Mouse (Mus musculus): ENCODE results near the gene Lyz2.
"Not testable (repeated sequence)": the region's sequence is repeated elsewhere in the genome, so short reads cannot be mapped to it uniquely, and the experiment has no call there.

Gene Lyz2

DNA sequence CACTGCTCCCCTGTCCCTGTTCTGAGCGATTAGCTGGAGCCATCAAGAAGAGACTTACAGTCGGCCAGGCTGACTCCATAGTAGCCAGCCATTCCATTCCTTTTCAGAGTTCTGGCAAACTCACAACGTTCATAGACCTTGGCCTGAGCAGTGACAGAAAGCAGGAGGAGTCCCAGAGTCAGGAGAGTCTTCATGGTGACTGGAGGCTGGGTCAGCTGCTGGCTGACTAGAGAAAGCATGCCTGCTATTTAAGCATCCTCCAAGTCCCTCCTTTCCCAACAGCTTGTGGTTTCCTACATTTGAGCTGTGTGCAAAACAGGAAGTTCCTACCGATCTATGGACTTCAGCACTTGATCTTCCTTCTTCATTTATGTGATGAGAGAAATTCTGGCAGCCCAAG lies at the start of gene Lyz2:
Gene Lyz2 (minus strand): TSS at position 273 of the 400 bp plus-strand sequence.
- peak; percentile 44 for DNase-seq

DNA sequence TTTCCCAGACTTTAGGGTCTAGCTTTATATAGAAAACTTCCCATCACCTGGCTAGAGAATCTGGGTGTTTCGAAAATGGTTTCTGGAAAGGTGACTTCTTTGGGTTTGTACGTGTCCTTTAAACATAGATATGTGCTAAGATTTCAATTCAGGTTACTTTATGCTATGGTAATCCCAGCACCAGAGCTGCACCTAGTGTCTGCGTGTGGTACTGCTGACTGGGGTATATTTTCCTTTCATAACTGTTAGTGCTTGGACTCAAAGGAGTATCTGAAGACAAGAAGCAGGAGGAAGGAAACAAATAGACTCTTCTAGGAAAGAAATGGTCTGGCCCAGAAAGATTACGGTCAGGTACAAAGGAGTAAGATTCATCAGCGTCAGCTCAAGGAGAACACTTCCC lies 48.4 kb upstream of the Lyz2 start:
- DNase-seq = no peak

DNA sequence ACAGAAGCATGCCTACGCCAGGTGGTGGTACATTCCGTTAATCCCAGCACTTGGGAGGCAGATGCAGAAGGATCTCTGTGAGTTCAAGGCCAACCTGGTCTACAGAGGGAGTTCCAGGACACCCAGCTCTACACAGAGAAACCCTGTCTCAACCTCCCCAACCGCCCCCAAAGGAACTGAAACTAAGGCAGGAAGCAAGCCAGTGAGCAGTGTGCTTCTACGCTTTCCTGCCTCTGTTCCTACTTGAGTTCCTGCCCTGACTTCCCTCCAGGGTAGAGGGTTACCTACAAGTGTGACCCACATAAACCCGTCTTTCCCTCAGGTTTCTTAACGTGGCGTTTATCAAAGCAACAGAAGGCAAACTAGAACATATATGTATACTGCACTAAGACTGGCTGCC lies 41.7 kb upstream of the Lyz2 start:
- no peak for DNase-seq

DNA sequence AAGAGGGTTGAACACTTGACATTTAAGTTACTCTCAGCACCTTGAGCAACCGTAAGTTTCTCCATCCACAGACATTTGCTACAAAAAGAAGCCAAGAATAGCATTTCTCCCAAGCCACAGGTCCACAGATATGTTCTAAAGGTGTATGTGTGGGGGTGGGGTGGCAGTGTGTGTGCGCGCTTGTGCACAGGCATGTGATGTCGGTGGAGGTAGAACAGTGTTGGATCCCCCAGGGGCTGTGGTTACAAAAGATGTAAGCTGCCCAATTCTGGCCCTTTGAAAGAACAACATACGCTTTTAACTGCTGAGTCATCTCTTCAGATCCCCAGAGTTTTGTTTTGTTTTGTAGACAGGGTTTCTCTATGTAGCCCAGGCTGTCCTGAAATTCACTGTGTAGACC lies 40.5 kb upstream of the Lyz2 start:
- no peak for DNase-seq

DNA sequence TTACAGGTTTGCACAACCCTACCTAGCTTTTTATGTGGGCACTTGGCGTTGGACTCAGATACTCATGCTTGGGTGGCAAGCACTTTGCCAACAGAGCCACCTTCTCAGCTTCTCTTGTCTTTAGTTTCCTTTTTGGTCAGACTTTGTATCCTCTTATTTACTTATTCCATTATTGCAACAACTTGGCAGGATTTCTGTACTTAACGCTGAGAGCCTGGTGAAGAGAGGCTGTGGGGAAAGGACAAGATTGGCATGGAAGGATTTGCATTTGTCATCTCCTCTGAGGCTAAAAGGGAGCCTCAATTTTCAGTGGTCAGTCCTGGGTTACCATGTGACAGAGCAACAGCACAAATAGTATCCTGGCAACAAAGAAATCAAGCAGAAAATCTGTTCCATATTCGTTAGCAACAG lies 38.5 kb upstream of the Lyz2 start:
- no peak for DNase-seq

DNA sequence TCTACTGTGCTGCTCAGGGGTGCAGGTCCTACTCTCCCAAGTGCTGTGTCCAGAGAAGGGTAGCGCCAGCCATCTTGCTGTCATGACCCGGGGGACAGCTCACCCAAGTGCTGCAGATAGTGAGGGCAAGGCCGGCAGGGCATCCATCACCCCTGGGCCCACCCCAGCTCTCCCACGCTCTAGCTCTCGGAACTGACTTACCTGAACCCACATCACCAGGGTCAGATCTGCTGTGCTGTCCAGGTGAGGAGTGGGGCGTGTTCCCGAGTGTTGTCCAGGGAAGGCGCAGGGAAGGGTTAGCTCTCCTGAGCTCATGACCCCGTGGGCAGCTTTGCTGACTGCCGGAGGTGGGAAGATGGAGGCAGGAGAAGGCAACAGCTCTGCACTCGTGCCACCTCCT lies 34.3 kb upstream of the Lyz2 start:
- no peak for DNase-seq

DNA sequence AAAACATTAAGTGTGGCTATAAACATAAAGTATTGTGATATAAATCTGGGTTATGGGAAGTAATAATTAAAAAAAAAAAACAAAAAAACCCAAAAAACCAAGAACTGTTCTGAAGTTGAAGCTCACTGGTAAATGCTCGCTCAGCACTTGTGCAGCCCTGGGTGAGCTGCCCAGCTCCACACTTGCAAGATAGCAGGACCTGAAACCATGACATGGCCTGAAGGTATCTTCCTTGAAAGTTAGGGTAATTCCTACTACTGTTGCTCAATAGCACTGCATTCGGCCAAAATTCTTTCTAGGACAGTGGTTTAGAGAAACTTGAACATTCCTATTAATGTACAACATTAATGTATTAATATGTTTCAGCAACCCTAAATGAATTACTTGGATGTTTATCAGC lies 31.0 kb upstream of the Lyz2 start:
- no peak for DNase-seq

DNA sequence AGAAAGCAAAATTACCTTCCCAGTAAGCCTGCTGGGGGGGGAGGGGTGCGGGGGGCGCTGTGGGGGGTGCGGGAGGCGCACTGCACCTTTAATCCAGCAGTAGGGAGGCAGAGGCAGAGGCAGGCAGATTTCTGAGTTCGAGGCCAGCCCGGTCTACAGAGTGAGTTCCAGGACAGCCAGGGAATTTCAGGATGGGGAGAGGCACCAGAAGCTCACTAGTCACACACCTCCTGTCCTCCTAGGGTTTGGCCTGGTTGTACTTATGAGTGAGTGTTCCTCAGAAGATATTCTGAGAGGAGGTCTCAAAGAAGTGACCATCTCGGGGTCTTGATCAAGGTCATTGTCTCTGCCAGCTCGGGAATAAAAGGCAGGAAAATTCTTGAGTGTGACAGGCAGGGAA lies 30.0 kb upstream of the Lyz2 start:
- no peak for DNase-seq

DNA sequence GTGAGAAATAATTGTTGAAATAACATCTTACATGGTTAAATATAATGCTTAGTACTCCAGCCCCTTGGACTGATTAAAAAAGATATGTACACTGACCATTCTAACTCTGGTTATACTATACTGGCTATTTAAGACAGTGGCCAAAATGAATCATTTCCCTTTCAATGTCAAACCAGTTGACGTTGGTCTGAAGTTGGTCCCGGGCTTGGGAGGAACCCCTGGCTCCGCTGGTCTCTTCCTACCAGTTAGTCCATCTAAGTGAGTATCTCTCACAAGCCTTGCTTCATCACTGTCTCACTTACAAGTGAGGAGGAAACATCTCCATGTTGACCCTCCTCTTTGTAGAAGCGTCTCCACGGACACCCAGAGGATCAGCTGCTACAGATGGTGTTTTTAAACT lies 22.2 kb upstream of the Lyz2 start:
- no peak for DNase-seq

DNA sequence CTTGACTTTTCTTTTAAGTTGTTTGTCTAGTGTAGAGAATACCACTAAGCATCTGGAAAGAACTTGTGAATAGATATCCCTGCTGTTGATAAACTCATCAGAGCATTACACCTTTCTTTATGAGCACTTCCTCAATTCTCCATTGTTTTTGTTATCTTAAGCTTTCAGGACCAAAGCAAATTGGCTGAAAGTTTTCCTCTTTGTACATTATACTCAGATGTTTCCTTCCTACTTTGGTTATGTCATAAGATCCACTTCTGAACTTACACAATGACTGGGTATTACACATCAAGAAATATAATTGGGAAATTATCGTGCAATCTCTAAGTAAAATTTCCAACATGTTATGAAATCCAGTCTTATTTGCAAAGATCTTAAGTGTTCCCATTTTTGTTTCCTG lies 19.6 kb upstream of the Lyz2 start:
- DNase-seq = no peak

DNA sequence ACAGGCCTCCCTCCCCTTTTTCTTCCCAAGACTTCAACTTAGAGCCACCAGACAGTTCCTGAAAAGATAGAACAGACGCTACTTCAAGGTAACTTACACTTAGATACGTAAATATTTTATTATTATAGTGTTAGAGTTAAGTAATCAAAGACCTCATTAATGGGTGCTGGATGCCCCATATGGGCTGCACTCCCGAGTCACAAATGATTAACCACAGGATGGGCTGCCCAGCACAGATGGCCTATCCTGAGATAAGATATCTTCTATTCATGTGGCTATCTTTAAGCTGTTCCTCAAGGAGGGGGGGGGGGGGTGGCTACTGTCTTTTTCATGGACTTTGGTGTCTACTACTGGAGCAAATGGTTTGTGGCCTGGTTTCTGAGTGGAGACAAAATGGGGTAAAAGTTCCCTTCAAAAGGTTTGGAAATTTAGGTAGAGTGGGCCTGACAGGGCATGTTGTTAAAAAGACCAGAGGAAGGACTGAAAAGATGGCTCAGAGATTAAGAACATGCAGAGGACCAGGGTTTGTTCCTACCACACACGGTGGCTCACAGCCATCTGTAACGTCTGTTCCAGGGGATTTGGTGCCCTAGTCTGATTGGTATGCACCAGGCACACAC lies 17.9 kb upstream of the Lyz2 start:
- no peak for DNase-seq

DNA sequence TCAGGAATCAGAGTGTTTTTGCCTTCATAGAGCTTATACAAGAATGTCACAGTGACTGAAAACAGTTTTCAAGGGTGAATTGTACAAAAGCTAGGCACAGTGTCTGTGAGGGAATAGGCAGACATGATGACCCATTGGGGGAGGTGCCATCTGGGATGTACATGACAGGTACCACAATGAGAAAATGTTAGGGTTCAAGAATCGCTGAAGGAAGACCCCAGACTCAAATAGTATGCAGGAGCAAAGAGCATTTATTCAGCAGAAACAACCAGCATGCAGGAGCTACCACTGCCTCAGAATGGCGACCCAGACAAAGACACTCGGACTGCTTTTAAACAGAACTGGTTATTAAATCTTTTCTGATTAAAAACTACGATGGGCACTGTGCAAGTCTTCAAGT lies 17.0 kb upstream of the Lyz2 start:
- no peak for DNase-seq

DNA sequence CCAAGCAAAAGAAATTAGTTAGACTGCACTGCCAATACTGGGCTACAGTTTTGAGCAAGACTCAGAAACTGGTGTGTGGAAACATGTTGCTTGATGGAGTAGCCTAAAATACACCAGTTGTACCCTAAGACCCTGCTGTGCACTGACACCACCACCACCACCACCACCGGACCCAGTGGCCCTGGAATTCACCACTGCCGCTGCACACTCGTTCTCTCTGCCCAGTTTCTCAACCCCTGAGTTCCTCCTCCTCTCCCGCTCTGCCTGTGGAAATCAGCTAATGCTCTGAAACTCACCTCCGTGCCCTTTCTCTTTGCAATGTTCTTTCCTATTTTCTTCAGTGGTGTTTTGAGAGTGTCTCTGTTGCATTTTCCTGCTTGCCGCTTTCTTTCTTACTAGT lies 16.2 kb upstream of the Lyz2 start:
- no peak for DNase-seq

DNA sequence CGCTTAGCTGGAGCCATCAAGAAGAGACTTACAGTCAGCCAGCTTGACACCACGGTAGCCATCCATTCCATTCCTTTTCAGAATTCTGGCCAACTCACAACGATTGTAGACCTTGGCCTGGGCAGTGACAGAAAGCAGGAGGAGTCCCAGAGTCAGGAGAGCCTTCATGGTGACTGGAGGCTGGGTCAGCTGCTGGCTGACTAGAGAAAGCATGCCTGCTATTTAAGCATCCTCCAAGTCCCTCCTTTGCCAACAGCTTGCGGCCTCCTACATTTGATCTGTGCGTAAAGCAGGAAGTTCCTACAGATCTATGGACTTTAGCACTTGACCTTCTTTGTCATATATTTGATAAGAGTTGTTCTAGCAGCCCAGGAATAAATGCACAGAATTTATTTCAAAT lies 10.6 kb upstream of the Lyz2 start, which contains the start of gene Lyz1:
Gene Lyz1 (minus strand): TSS at position 198 of the 400 bp plus-strand sequence.
- DNase-seq = no peak

DNA sequence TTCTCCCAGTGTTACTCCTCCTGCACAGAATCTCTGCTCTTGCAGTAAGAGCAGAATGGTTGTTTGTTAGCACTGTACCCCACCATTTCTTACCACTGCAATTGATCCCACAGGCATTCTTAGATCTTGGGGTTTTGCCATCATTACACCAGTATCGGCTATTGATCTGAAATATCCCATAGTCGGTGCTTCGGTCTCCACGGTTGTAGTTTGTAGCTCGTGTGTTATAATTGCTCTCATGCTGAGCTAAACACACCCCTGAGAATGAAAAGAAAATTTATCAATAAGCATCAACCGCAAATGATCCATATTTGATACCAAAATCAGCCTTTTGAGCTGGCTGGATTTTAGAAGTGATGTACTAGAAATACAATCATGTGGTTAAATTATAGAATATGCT lies 8.8 kb upstream of the Lyz2 start:
- not testable (repeated sequence) for DNase-seq

DNA sequence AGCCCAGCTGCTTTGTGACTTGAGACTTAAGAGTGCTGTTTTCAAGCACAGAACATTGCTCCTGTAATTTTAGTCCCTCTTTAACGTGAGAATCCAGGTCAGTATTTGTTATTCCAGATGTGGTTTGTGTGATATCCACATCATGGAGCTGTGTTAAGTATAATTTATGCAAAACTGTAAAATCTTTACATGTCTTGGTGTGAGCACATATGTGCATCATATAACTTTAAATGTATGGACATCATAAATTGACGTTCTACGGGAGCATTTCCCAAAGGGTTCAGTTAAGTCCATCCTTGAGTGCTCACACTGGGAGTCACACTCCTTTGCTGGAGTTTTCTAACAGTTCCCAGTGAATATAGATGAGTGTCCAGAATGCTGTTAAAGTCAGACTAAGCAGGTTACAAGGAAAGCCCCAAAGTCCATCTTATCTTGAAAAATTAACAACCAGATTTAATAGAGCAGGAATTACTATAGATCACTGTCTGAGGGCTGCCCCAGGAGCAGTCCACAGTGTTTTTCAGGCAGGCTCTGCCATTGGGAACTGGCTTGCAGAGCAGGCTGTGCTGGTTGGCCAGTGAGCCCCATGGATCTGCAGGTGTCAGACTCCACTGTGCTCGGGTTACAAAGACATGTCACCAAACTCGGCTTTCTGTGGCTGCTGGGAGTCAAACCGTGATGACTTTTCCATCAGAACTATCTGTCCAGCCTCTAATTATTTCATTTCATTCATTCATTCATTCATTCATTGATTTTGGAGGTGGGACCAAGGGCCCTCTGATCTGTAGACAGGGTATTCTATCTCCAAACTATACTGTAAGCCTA lies 8.1 kb upstream of the Lyz2 start:
- DNase-seq = no peak

DNA sequence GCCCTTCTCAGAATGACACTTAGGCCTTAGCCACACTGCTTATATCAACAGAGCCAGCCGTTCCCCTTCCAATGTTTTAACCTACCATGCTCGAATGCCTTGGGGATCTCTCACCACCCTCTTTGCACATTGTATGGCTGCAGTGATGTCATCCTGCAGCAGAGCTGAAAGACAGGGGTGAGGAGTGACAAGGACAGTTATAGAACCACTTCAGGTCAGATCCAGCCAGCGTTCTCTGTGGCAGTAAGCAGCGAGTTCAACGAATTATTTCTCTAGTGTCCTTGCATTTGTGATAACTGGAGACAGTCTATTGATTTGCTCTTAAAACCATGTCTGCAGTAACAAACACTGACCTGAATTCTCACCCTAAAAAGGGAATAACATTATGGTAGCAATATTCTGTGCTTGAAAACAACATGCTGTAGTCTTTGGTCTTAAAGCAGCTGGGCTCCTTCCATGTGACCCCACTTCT lies 6.9 kb upstream of the Lyz2 start:
- DNase-seq = not testable (repeated sequence)

DNA sequence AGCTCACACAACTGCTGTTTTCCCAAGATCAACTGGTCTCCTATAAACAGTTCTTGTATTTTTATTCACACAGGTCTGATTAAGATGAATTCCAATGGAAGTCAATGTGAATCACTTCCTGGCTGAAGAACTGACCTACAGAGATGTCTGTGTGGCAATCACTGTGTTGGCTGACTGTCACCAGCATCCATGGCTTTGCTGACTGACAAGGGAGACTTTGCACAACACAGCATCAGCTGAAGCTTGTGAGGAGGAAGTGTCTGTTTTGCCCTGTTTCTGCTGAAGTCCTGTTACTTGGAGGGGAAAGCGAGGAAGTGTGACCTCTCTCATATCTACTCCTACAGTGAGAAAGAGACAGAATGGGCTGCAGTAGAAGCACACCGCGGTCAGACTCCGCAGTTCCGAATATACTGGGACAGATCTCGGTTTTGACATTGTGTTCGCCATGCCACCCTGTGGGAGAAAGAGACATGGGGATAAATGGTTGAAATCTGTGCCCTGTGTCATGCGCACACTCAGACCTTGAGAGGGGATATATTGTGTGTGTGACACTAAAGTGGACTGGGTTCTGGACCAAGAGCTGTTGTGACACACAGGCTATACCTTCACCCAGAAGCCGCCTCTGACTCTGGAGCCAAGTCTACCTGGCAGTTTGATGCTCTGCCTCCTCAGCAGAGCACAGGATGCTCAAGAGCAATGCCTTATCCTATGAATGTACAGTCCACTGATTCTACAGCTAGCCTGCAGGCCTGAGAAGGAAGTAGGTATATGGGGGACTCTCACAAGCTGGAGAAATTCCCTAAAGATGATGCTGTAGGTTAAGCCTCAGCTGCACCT lies 6.3 kb upstream of the Lyz2 start:
- peak; percentile 18 for DNase-seq

DNA sequence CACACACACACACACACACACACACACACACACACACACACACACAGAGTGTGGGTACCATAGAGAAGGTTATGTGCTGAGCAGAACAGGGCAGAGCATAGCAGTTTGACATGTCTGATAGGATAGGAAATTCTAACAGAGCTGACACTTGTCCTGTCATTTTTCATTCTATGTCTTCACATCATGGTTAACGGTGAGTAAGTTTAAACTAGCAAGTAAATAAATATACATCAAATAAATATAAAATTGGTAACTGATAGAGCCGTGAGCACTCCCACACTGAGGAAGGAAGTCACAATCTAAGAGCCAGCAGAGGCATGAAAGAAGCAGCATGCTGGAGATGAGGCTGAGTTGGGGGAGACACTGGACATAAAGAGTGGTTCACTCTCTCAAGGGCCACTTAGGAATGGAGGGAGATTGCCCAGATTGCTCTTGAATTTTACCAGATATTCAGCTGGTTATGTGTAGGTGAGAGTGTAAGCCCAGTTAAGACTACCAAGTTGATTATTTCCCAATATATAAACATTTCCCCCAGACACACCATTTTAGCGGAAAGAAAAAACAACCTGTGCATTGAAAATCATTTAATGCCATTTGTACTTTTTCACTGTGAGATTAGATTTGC lies 5.2 kb upstream of the Lyz2 start:
- DNase-seq = no peak

DNA sequence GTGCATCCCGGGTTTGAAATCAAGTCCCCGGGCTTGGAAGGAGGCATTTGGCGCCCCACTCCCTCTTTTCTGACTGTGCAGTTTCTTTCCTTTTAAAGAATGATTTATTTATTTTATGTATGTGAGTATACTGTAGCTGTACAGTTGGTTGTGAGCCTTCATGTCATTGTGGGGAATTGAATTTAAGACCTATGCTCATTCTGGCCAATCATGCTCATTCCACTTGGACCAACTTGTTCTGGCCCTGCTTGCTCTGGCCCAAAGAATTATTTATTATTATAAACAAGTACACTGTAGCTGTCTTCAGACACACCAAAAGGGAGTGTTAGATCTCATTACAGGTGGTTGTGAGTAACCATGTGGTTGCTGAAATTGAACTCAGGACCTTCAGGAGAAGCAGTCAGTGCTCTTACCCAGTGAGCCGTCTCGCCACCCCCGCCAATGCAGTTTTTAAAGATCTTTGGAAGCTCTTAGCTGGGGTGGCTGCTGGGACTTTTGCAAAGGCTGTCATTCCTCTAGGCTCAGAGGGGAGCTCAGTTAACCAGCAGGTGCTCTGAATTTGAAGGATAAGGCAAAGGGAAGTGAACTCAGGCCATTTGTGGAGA lies 4.3 kb upstream of the Lyz2 start:
- no peak for DNase-seq

DNA sequence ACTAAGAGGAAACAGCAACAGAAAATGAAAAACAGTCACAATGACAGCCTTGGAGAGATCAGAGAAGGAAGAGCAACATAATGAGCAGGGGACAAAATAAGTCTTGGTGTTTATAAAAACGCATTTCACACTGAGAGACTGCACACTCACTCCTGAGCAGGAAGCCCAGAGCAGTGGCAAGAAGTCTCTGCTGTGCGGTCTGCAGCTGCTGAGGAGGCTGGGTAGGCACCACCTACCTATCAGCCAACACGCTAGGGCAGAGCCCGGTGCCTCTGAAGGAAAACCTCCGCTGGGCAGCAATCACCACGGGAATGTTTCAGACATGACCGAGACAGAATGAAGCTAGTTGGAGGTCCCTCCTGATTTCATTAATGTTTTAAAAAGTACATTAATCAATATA lies 3.5 kb upstream of the Lyz2 start:
- not testable (repeated sequence) for DNase-seq
